Mouse (Mus musculus): ENCODE results near the gene Ncaph2. TPM values are rescaled to one million over a fixed set of nuclear protein-coding genes. Genes with fewer than 3 reads are reported as not detected.

Gene Ncaph2
- polyA plus RNA-seq, 1 experiment: 112 TPM

- DNase-seq (ENCODE audit: extremely low spot score in 1 of 2, low spot score in 1 of 2): no peak
Observed at GRCm38 (mm10) chr15:89340136-89340535, 15.4 kb upstream of the Ncaph2 start.

- DNase-seq (ENCODE audit: extremely low spot score in 1 of 2, low spot score in 1 of 2): no peak
Observed at GRCm38 (mm10) chr15:89341678-89342077, 13.8 kb upstream of the Ncaph2 start.

- DNase-seq (ENCODE audit: extremely low spot score in 1 of 2, low spot score in 1 of 2): no peak
Observed at GRCm38 (mm10) chr15:89343325-89343724, 12.2 kb upstream of the Ncaph2 start.

- no peak for DNase-seq (ENCODE audit: extremely low spot score in 1 of 2, low spot score in 1 of 2)
Observed at GRCm38 (mm10) chr15:89350447-89350846, 5.1 kb upstream of the Ncaph2 start.

GRCm38 (mm10) chr15:89351302-89351701 is 4.2 kb upstream of the Ncaph2 start:
- no peak for DNase-seq (ENCODE audit: extremely low spot score in 1 of 2, low spot score in 1 of 2)

- DNase-seq (ENCODE audit: extremely low spot score in 1 of 2, low spot score in 1 of 2): no peak
Observed at GRCm38 (mm10) chr15:89352054-89352453, 3.5 kb upstream of the Ncaph2 start.

GRCm38 (mm10) chr15:89352795-89353194 is 2.7 kb upstream of the Ncaph2 start:
- DNase-seq (ENCODE audit: extremely low spot score in 1 of 2, low spot score in 1 of 2): no peak

- DNase-seq (ENCODE audit: extremely low spot score in 1 of 2, low spot score in 1 of 2): no peak
Observed at GRCm38 (mm10) chr15:89353837-89354236, 1.7 kb upstream of the Ncaph2 start.

- DNase-seq (ENCODE audit: extremely low spot score in 1 of 2, low spot score in 1 of 2): no peak
Observed at GRCm38 (mm10) chr15:89354455-89354854, 1.1 kb upstream of the Ncaph2 start.

GRCm38 (mm10) chr15:89356372-89356771 is 853 bp downstream of the Ncaph2 start:
- peak in 1 of 2 experiments; percentile 64 for DNase-seq (ENCODE audit: extremely low spot score in 1 of 2, low spot score in 1 of 2)

- DNase-seq (ENCODE audit: extremely low spot score in 1 of 2, low spot score in 1 of 2): no peak
Observed at GRCm38 (mm10) chr15:89358784-89359183, 3.3 kb downstream of the Ncaph2 start.

- DNase-seq (ENCODE audit: extremely low spot score in 1 of 2, low spot score in 1 of 2): no peak
Observed at GRCm38 (mm10) chr15:89363051-89363450, 7.5 kb downstream of the Ncaph2 start.

GRCm38 (mm10) chr15:89365141-89365551 is 9.6 kb downstream of the Ncaph2 start:
- DNase-seq (ENCODE audit: extremely low spot score in 1 of 2, low spot score in 1 of 2): no peak

GRCm38 (mm10) chr15:89372068-89372467 is 16.5 kb downstream of the Ncaph2 start:
- DNase-seq (ENCODE audit: extremely low spot score in 1 of 2, low spot score in 1 of 2): no peak

GRCm38 (mm10) chr15:89372536-89372935 is 17.0 kb downstream of the Ncaph2 start:
- no peak for DNase-seq (ENCODE audit: extremely low spot score in 1 of 2, low spot score in 1 of 2)

- peak; percentile 64 to 89 for DNase-seq (ENCODE audit: extremely low spot score in 1 of 2, low spot score in 1 of 2)
Observed at GRCm38 (mm10) chr15:89373027-89373761, 17.7 kb downstream of the Ncaph2 start.

GRCm38 (mm10) chr15:89373762-89374248 is 18.3 kb downstream of the Ncaph2 start, which contains the start of gene Sco2:
Sco2 (minus strand) TSS chr15:89373846.
- peak; percentile 81 to 95 for DNase-seq (ENCODE audit: extremely low spot score in 1 of 2, low spot score in 1 of 2)

- DNase-seq (ENCODE audit: extremely low spot score in 1 of 2, low spot score in 1 of 2): no peak
Observed at GRCm38 (mm10) chr15:89374340-89374739, 18.8 kb downstream of the Ncaph2 start.

- DNase-seq (ENCODE audit: extremely low spot score in 1 of 2, low spot score in 1 of 2): no peak
Observed at GRCm38 (mm10) chr15:89374801-89375534, 19.4 kb downstream of the Ncaph2 start.

- DNase-seq (ENCODE audit: extremely low spot score in 1 of 2, low spot score in 1 of 2): no peak
Observed at GRCm38 (mm10) chr15:89376040-89376439, 20.5 kb downstream of the Ncaph2 start.

GRCm38 (mm10) chr15:89376957-89377356 is 21.4 kb downstream of the Ncaph2 start, which contains the start of gene Tymp:
Tymp (minus strand) TSS chr15:89377039.
- DNase-seq (ENCODE audit: extremely low spot score in 1 of 2, low spot score in 1 of 2): no peak

- no peak for DNase-seq (ENCODE audit: extremely low spot score in 1 of 2, low spot score in 1 of 2)
Observed at GRCm38 (mm10) chr15:89377362-89377761, 21.8 kb downstream of the Ncaph2 start.
